Mouse (Mus musculus): ENCODE results near the gene Ino80b. TPM values are rescaled to one million over a fixed set of nuclear protein-coding genes. Genes with fewer than 3 reads are reported as not detected.

Gene Ino80b
- total RNA-seq, 2 experiments from 2014 or later: 14.2 to 15.3 TPM

DNA sequence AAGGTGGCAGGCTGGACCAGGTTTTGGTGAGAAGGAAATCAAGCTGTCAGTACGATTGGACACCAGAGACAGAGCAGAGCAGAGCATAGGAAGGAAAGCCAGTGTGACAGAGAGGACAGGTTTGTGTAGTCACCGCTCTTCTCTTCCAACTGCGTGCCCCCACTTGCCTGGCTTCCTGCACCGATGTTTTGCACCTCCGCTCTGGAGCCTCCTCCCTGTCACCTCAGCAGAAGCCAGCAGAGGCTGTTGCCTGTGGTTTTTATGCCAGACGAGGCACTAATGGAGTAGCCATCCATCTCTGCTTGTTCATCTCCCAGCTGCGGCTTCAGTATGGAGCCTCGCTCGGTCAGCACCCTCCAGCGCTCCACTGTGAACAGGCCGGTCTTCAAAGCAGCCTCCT is 17.7 kb upstream of the Ino80b start:
- intact Hi-C loops (cut with DNase I): no loop called here
- no peak for DNase-seq

DNA sequence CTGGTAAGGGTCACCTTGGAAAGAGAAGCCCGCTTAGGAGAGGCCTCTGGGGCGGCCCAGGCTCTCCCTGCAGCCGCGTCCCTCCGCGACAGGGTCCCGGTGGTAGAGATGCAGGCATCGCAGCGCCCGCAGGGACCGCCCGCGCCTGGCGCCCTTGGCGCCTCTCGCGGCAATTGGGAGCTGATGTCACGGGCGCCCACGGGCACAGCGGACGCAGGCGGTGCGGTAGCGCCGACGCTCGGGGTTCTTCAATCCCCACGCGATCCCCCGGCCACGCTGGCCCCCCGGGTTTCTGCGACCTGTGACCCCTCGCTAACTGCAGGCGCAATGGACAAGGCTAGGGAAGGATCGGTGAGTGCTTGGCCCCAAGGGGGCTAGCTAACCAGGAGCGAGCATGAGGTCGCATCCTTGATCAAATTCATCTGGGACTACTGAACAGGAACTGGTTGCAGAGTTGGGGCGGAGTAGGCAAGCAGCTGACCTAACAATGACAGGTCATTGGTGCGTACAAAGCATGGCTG is 17.0 kb upstream of the Ino80b start:
- DNase-seq: peak in 1 of 2 experiments; percentile 38
- intact Hi-C loops (cut with DNase I): no loop called here

DNA sequence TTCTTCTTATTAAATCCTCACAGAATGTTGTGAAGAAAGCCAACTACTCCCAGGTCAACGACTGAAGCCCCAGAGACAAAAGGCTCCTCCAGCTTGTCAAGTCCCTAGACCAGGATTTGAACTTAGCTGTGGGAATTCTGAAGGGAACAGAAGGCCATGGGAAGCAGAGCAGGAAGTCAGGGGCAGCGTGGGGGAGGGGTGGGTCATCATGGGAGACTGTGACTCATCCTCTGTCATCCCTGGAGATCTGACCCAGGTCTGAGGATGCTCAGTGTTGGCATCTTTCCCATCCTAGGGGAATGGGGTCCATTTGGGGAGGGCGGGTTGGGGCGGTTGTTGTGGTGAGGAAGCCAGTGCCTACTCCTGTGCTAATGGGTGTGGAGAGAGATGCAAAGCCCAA is 16.4 kb upstream of the Ino80b start:
- DNase-seq: peak in 1 of 2 experiments; percentile 44
- intact Hi-C loops (cut with DNase I): no loop called here

DNA sequence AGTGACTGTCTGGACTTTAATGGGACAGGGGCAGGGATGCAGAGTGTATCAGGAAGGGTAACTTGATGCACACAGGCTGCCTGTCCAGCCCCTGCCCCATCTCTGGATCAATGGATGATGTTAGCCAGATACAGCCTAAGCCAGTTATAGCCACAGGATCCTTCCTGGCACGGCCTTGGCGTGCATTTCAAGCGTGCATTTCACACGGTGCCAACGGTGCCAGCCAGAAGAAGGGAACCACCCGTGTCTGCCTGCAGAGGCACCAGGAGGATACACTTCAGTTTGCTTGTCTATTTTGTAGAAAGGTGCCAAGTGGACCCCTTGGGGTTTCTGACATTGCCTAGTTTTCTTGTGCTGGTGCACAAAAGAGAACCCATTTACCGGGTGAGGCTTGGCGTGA is 14.8 kb upstream of the Ino80b start:
- no peak for DNase-seq
- intact Hi-C loops (cut with DNase I): no loop called here

GRCm38 (mm10) chr6:83138056-83138455 is 12.8 kb upstream of the Ino80b start:
- intact Hi-C loops (cut with DNase I): no loop called here
- DNase-seq: no peak

DNA sequence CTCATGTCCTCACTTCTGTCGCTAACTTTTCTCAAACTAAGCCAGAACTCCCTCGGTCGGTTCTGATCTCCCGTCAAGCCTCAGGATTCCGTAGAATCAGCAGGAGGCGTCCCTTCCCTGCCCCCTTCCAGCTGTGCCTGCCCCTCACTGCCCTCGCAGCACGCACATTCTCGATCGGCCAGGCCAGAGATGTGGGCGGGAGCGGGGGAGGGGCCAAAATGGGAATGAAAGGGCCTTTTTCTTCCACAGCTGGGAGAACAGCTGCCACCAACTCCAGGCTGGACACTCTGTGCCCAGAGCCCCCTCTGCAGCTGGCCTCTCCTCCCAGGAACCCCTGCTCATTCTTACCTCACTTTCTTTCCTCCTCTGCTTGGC is 12.3 kb upstream of the Ino80b start:
- DNase-seq: peak; percentile 89 to 92
- intact Hi-C loops (cut with DNase I): loop anchor here (2.0 kb wide), 1 partner anchor 19 kb away; the partner anchor contains the start of genes 1700003E16Rik and Wdr54

GRCm38 (mm10) chr6:83136881-83137575 is 11.8 kb upstream of the Ino80b start:
- intact Hi-C loops (cut with DNase I): loop anchor here (2.0 kb wide), 1 partner anchor 20 kb away; the partner anchor contains the start of genes 1700003E16Rik and Wdr54

DNA sequence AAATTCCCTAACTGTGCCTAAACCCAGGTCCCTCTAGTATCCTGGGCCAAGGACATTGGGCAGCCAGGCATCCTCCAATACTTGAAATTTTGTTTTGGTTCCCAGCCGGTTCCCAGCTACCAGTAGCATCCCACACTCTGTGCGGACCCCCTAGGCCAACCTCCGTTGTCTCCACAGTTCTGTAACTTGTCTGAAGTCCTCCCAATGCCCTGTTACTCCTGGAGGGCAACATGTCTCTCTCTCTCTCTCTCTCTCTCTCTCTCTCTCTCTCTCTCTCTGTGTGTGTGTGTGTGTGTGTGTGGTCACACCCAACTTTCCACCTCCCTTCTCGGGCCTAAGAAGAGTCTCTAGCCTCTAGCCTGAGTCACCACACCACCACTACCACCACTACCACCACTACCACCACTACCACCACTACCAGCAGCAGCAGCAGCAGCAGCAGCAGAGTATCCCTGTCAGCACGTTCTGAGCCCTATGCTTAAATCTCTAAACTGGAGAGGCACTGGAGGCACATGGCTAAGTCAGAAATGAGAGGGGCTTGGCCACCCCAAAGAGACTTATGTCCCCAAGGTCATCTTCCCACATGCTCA is 11.2 kb upstream of the Ino80b start:
- intact Hi-C loops (cut with DNase I): loop anchor here (2.0 kb wide), 1 partner anchor 20 kb away; the partner anchor contains the start of genes 1700003E16Rik and Wdr54
- DNase-seq: no peak

More at GRCm38 (mm10) chr6:83136881-83137575, 11.8 kb upstream of the Ino80b start:
- DNase-seq: peak; percentile 79 to 80

DNA sequence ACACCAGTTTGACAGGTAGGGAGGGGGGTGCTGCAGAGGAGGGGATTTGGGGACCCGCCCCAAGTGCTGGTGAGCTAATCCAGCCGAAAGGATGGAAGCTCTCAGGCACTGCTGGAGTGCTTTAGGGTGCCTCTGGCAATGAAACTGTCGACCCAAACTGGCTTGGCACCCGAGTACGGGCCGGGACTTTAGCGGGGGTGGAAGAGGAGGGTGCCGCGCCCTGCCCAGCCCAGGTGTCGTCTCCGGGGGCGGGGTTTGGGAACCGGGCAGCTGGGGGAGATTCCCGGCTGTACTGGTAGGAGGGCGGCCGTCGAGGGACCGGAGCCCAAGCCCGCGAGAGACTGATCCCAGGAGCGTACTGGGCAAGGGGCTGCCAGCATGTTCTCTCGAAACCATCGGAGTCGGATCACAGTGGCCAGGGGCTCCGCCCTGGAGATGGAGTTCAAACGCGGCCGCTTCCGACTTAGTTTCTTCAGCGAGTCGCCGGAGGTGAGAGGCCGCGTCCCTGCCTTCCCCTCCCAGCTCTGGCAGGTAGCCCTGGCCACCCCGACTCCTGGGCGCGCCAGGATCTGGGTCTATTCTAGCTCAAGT is 10.4 kb upstream of the Ino80b start:
- intact Hi-C loops (cut with DNase I): loop anchor here (2.0 kb wide), 1 partner anchor 21 kb away; the partner anchor contains the start of genes 1700003E16Rik and Wdr54
- DNase-seq: peak; percentile 44 to 50

- intact Hi-C loops (cut with DNase I): no loop called here
- DNase-seq: no peak
Observed at GRCm38 (mm10) chr6:83134951-83135513, 9.8 kb upstream of the Ino80b start, which contains the start of gene Rtkn. Rtkn (plus strand) TSS chr6:83135463.

GRCm38 (mm10) chr6:83134226-83134625 is 9.0 kb upstream of the Ino80b start:
- no peak for DNase-seq
- intact Hi-C loops (cut with DNase I): no loop called here

GRCm38 (mm10) chr6:83132176-83132919 is 7.1 kb upstream of the Ino80b start:
- intact Hi-C loops (cut with DNase I): no loop called here
- DNase-seq: no peak

- no peak for DNase-seq
- intact Hi-C loops (cut with DNase I): no loop called here
Observed at GRCm38 (mm10) chr6:83131469-83132034, 6.3 kb upstream of the Ino80b start.

DNA sequence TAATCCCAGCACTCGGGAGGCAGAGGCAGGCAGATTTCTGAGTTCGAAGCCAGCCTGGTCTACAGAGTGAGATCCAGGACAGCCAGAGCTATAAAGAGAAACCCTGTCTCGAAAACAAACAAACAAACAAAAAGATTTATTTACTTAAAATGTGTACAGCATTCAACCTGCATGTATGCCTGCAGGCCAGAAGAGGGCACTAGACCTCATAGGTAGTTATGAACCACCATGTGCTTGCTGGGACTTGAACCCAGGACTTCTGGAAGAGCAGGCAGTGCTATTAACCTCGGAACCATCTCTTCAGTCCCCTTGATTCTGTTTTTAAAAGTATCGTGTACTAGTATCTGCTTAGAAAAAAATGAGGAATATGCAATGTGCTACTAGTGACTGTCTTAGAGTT is 2.2 kb upstream of the Ino80b start:
- intact Hi-C loops (cut with DNase I): no loop called here
- DNase-seq: no peak

- DNase-seq: peak; percentile 89 to 95
- intact Hi-C loops (cut with DNase I): no loop called here
Observed at GRCm38 (mm10) chr6:83124851-83125312, 349 bp downstream of the Ino80b start.

- no peak for DNase-seq
- intact Hi-C loops (cut with DNase I): no loop called here
Observed at GRCm38 (mm10) chr6:83122961-83123360, 2.3 kb downstream of the Ino80b start.

GRCm38 (mm10) chr6:83121863-83122710 is 3.1 kb downstream of the Ino80b start:
- DNase-seq: no peak
- intact Hi-C loops (cut with DNase I): no loop called here

GRCm38 (mm10) chr6:83120930-83121862 is 4.0 kb downstream of the Ino80b start, which contains the start of gene Wbp1:
Wbp1 (minus strand) TSS chr6:83121559.
- peak; percentile 91 to 92 for DNase-seq
- intact Hi-C loops (cut with DNase I): no loop called here

Data from heart, postnatal 14 days (tissue).